Mouse (Mus musculus) ES-E14 (cell line): ENCODE measurements at regions not wholly inside any gene's neighbourhood (a gene's known extent, or its start where the extent isn't known, plus 50 kb on each side); places are given as distances from the start of the nearest gene placed in this dataset.

ENCODE experiments used
- DNase-seq: peaks from one replicate; pipeline ENCODE4 v3.0.0-alpha.2; 2013; ENCODE audit warnings: low read depth, low spot score
- H3K27ac ChIP-seq: 2 replicates; pipeline ENCODE4 v1.5.1; 2012; ENCODE audit warnings: low read depth, mild to moderate bottlenecking, low read length, moderate library complexity, mixed read lengths; ENCODE audit not compliant: poor library complexity, insufficient read depth, severe bottlenecking
- H3K36me3 ChIP-seq: 2 replicates; pipeline ENCODE4 v1.6.1; 2012; ENCODE audit warnings: mild to moderate bottlenecking, low read length, moderate library complexity, mixed read lengths; ENCODE audit not compliant: control insufficient read depth, poor library complexity, insufficient read depth, severe bottlenecking
- H3K4me1 ChIP-seq, 2 experiments: fragments of 150-350 bp in 1 of 2; sonication (generic) in 1 of 2; 2 replicates each; pipeline ENCODE4 v1.6.1; 2012; ENCODE audit warnings: low read length in 2 of 2, mild to moderate bottlenecking in 1 of 2, mixed read lengths in 1 of 2; ENCODE audit not compliant: control insufficient read depth in 2 of 2, insufficient read depth in 2 of 2, poor library complexity in 1 of 2
- H3K4me3 ChIP-seq, 2 experiments: fragments of 150-350 bp in 1 of 2; sonication (generic) in 1 of 2; 2 replicates each; pipeline ENCODE4 v1.5.1; 2012; ENCODE audit warnings: low read length in 2 of 2, low read depth in 1 of 2, mild to moderate bottlenecking in 1 of 2, mixed read lengths in 1 of 2; ENCODE audit not compliant: insufficient read depth in 1 of 2, poor library complexity in 1 of 2, severe bottlenecking in 1 of 2
- H3K9ac ChIP-seq: 2 replicates; pipeline ENCODE4 v1.6.1; 2012; ENCODE audit warnings: low read depth, mild to moderate bottlenecking, low read length, mixed read lengths; ENCODE audit not compliant: poor library complexity, insufficient read depth, severe bottlenecking
- H3K9me3 ChIP-seq: fragments of 150-350 bp; sonication (generic); 2 replicates; pipeline ENCODE4 v1.6.1; 2012; ENCODE audit warnings: low read depth, mild to moderate bottlenecking, low read length; ENCODE audit not compliant: control insufficient read depth, insufficient read depth
- CHD2 ChIP-seq: IDR thresholded peaks from 2 replicates; pipeline ENCODE4 v1.6.1; 2014; ENCODE audit warnings: mild to moderate bottlenecking, low read depth, low read length, inconsistent platforms
- HCFC1 ChIP-seq: IDR thresholded peaks from 2 replicates; pipeline ENCODE4 v1.6.1; 2012; ENCODE audit warnings: low read length, inconsistent platforms, borderline replicate concordance; ENCODE audit not compliant: insufficient read depth
- MAFK ChIP-seq: IDR thresholded peaks from 2 replicates; pipeline ENCODE4 v1.6.1; 2014; ENCODE audit warnings: mild to moderate bottlenecking, low read depth, low read length, inconsistent platforms; ENCODE audit not compliant: insufficient read depth
- ZC3H11A ChIP-seq: IDR thresholded peaks from 2 replicates; pipeline ENCODE4 v1.6.1; 2012; ENCODE audit warnings: low read depth, mild to moderate bottlenecking, inconsistent platforms, low read length, borderline replicate concordance
- ZNF384 ChIP-seq: IDR thresholded peaks from 2 replicates; pipeline ENCODE4 v1.6.1; 2012; ENCODE audit warnings: low read depth, low read length, inconsistent platforms
- in situ Hi-C, 2 experiments: fragments of 600-800 bp; cut with MboI; formaldehyde crosslinking; loops; one replicate each; pipeline ENCODE4 v1.15.1; 2025; ENCODE audit warnings: low sequenced_read_pairs in 2 of 2, inconsistent platforms in 1 of 2; ENCODE audit not compliant: unreplicated experiment in 2 of 2

DNA sequence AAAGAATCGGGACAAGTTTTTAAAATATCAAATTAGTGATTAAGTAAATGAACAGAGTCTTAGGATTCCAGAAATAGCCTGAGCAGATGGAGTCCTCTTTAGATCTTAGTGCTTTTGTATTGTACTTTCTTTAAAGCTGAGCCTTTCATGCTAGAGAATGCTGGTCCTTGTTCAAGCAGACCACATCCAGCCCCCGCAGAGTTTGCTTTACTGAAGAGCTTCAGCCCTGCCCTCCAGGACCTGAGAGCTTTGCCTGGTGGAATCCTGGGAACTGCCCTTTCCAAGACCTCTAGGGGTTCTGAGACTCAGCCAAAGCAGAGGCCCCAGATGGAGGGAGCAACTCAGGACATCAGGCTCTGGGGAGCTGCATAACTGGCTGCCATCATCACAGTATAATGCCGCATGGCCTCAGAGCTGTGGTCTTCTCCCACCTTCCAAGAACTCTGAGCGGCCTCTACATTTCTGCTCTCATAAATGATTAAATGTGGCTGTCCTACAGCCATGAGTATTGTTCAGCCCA lies 153.6 kb upstream of the Sh3bp4 start:
- DNase-seq, result no peak
- no peak for TF ChIP-seq MAFK
- TF ChIP-seq ZNF384, result no peak
- no peak for TF ChIP-seq HCFC1
- TF ChIP-seq CHD2, result no peak
- no peak for TF ChIP-seq ZC3H11A
- H3K9ac ChIP-seq, result no peak overlapping the region
- no peak overlapping the region for H3K27ac ChIP-seq
- H3K9me3 ChIP-seq, result no peaks in the 10 kb centered on the region
- no peak overlapping the region for H3K4me3 ChIP-seq
- in situ Hi-C loops, result no loop called here
- no peaks in the 10 kb centered on the region for H3K4me1 ChIP-seq
- no peaks in the 10 kb centered on the region for H3K36me3 ChIP-seq

DNA sequence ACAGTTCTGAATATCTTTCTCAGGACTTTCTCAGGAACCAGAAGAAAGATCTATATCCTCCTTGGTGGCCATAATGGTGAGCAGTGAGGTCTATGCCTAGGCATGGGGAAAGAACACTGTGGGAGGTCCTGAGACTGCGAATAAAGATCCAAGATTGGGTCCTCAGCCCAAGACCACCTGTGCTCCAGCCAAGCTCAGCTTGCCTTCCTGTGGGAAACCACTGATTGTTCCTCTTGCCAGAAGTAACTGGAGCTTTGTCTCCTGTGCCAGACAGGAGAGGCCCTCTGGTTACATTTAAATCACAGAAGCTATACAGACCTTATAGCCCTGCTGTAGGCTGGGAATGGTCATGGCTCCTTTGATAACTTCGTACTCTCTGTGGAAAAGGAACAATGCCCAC lies 148.8 kb upstream of the Sh3bp4 start:
- H3K9ac ChIP-seq, result no peak overlapping the region
- no peak overlapping the region for H3K4me3 ChIP-seq
- no peak overlapping the region for H3K27ac ChIP-seq
- no peak for DNase-seq
- H3K4me1 ChIP-seq, result peaks cover 8 to 9% of the 10 kb centered on the region in 2 experiments
- TF ChIP-seq ZC3H11A, result no peak
- no peak for TF ChIP-seq MAFK
- no peak for TF ChIP-seq ZNF384
- no peak for TF ChIP-seq CHD2
- TF ChIP-seq HCFC1, result no peak
- in situ Hi-C loops, result no loop called here
- no peaks in the 10 kb centered on the region for H3K9me3 ChIP-seq
- no peaks in the 10 kb centered on the region for H3K36me3 ChIP-seq

- Histone ChIP-seq H3K9ac (no peak overlapping the region), H3K4me3 (no peak overlapping the region), H3K4me1 (peaks cover 8 to 9% of the 10 kb centered on the region in 2 experiments), H3K9me3 (no peaks in the 10 kb centered on the region), H3K36me3 (no peaks in the 10 kb centered on the region), H3K27ac (no peak overlapping the region)
- TF ChIP-seq MAFK, result no peak
- in situ Hi-C loops, result no loop called here
- peak; percentile 59 for DNase-seq
Observed at GRCm38 (mm10) chr1:88923791-88924581, 146.2 kb upstream of the Sh3bp4 start.

DNA sequence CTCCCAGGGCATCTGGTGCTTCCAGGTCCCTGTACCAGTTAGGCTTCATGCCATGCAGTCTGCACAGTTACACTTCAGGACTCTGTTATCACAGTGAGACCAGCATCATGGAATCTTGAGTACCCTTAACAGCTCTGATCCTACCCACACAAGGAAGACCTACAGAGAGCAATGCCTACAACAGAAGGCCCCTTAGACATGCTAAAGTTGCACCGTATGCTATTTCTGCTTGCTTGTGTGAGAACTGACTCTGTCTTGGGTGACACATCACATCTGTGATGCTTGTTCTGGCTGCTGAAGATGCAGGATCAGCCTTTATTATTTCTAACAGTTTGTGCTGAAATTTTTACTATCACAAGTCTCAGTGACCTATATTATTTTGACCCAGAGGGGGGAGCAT lies 135.0 kb upstream of the Sh3bp4 start:
- in situ Hi-C loops, result no loop called here
- no peak for DNase-seq

DNA sequence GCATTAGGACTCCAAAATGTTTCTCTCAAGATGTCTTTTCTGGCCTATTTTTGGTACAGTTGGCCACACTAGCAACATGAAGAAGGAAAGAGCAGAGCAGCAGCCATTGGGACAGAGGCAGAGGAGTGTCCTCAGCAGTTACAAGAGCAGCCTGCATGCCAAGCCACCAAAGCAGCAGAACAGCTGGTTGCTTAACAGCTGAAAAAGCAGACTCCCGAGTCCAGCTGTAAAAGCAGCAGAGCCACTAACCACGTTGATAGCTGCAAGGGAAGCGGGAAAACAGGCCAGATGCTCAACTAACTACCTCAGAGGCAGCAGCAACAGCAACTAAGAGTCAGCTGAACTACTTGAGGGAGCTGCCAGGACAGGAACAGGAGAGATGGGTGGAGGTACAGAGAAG lies 134.4 kb upstream of the Sh3bp4 start:
- no peak overlapping the region for H3K27ac ChIP-seq
- H3K9me3 ChIP-seq, result no peaks in the 10 kb centered on the region
- H3K4me1 ChIP-seq, result 0 out of 4 replicates have a peak, but pooled peaks cover 0 to 2% of the 10 kb centered on the region in 2 experiments
- no peak for TF ChIP-seq ZNF384
- in situ Hi-C loops, result no loop called here
- H3K9ac ChIP-seq, result no peak overlapping the region
- no peaks in the 10 kb centered on the region for H3K36me3 ChIP-seq
- no peak for DNase-seq
- H3K4me3 ChIP-seq, result no peak overlapping the region

More for the DNA sequence above, 135.0 kb upstream of the Sh3bp4 start:
- H3K4me1 ChIP-seq, result 0 out of 4 replicates have a peak, but pooled peaks cover 0 to 2% of the 10 kb centered on the region in 2 experiments
- H3K36me3 ChIP-seq, result no peaks in the 10 kb centered on the region
- H3K9ac ChIP-seq, result no peak overlapping the region
- TF ChIP-seq ZC3H11A (no peak), MAFK (no peak), ZNF384 (no peak), HCFC1 (no peak), CHD2 (no peak)
- no peak overlapping the region for H3K4me3 ChIP-seq
- H3K27ac ChIP-seq, result no peak overlapping the region
- H3K9me3 ChIP-seq, result no peaks in the 10 kb centered on the region
